Mouse (Mus musculus) limb, embryonic 15.5 days (tissue): ENCODE results near the gene Dnajb14. TPM values are rescaled to one million over a fixed set of nuclear protein-coding genes. Genes with fewer than 3 reads are reported as not detected.

Source experiments
- ATAC-seq: fragments of 200-750 bp; cut with Nextera tagmentation; 2 replicates; pipeline ENCODE4 v1.8.0; 2017; ENCODE audit warnings: low read depth, moderate TSS enrichment; ENCODE audit not compliant: insufficient number of reproducible peaks, low FRiP score, low TSS enrichment
- H3K27ac ChIP-seq: fragments of 300-500 bp; sonication (generic); 2 replicates; pipeline ENCODE4 v1.5.1; 2015; ENCODE audit warnings: moderate library complexity, mild to moderate bottlenecking, inconsistent platforms
- H3K27me3 ChIP-seq: fragments of 300-500 bp; sonication (generic); 2 replicates; pipeline ENCODE4 v1.6.1; 2015; ENCODE audit warnings: inconsistent platforms
- H3K36me3 ChIP-seq: fragments of 300-500 bp; sonication (generic); 2 replicates; pipeline ENCODE4 v1.6.1; 2015; ENCODE audit warnings: inconsistent platforms
- H3K4me1 ChIP-seq: fragments of 300-500 bp; sonication (generic); 2 replicates; pipeline ENCODE4 v1.6.1; 2015; ENCODE audit warnings: inconsistent platforms
- H3K4me2 ChIP-seq: fragments of 300-500 bp; sonication (generic); 2 replicates; pipeline ENCODE4 v1.6.1; 2015; ENCODE audit warnings: mild to moderate bottlenecking, inconsistent platforms
- H3K4me3 ChIP-seq: fragments of 300-500 bp; sonication (generic); 2 replicates; pipeline ENCODE4 v1.5.1; 2015; ENCODE audit warnings: mild to moderate bottlenecking, inconsistent platforms
- H3K9ac ChIP-seq: fragments of 300-500 bp; sonication (generic); 2 replicates; pipeline ENCODE4 v1.6.1; 2015; ENCODE audit warnings: inconsistent platforms
- H3K9me3 ChIP-seq: fragments of 300-500 bp; sonication (generic); 2 replicates; pipeline ENCODE4 v1.6.1; 2016; ENCODE audit warnings: inconsistent platforms
- WGBS: fragments of 180-500 bp; shearing (Covaris S2); methylation state at CpG from one replicate; pipeline ENCODE4 v1.1.7; 2015; 5-methylcytosine and 5-hydroxymethylcytosine counted together
- polyA plus RNA-seq: library from polyadenylated mRNA; unstranded; fragments of >200 nt; fragmentation: Nextera tagmentation; extraction: Ambion mirVana; gene quantifications from 2 replicates; pipeline ENCODE4 v1.2.1, GENCODE M21; 2015

The Dnajb14 gene
- polyA plus RNA-seq = 11.1 and 11.6 TPM in 2 replicates

DNA sequence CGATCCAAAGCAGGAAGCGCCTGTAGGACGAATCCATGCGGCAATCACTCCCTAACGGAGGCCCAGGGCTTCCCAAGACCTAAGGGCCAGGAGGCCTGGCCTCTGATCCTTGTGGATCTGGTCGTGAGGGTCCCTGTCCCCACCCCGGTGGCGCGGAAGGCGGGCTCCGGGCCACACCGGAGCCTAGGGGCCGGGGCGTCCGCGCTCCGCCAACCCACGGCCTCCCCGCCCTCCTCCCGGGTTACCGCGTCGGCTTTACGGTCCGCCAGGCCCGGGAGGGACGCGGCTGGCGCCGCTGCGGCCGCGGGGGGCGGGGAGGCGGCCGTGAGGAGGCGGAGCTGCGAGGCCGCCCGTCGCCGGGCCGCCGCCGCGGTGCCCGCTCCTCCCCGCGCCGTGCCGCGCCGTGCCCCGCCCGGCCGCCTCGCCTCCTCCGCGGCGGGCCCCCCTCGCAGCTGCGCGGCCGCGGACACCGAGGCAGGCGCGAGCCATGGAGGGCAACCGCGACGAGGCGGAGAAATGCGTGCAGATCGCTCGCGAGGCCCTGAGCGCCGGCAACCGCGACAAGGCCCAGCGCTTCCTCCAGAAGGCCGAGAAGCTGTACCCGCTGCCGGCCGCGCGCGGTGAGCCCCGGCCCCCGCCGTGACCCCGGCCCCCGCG is at the start of gene Dnajb14:
Gene Dnajb14 (plus strand): TSS at position 239 of the 657 bp plus-strand sequence.
- WGBS = under 1% methylated on average over 79 of the region's 94 CpGs
- H3K9ac ChIP-seq = peak within 1 kb of the TSS; percentile 96
- H3K27ac ChIP-seq = peak within 1 kb of the TSS; percentile 98
- ATAC-seq = 0 out of 2 replicates have a peak, but pooled peaks have one; percentile 4
- peak within 1 kb of the TSS; percentile 76 for H3K4me2 ChIP-seq
- H3K4me3 ChIP-seq = peak within 1 kb of the TSS; percentile 89
- no peaks in the 10 kb centered on the region for H3K9me3 ChIP-seq
- 0 out of 2 replicates have a peak, but pooled peaks cover 3% of the 10 kb centered on the region for H3K36me3 ChIP-seq
- peaks cover 13% of the 10 kb centered on the region for H3K4me1 ChIP-seq
- H3K27me3 ChIP-seq = no peaks in the 10 kb centered on the region

DNA sequence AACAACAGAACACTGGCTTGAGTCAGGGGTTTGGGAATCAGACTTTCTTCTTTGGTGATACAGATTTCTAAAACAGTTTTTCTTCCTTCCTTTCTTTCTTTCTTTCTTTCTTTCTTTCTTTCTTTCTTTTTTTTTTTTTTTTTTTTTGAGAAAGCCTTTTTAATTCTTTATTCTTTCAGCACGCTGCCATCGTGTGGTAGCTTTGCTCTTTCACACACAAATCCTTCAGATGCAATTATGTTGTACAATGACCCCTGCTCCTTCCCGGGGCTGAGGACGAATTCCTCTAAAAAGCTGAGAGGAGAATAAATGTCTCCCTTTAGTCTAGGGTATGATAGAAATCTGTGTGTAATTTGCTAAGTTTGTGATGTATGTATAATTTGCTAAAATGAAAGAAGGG is 48.8 kb upstream of the Dnajb14 start:
- 18% methylated on average over 4 of the region's 4 CpGs for WGBS
- Histone ChIP-seq H3K27ac (no peak overlapping the region), H3K27me3 (no peaks in the 10 kb centered on the region), H3K4me2 (no peak overlapping the region), H3K4me3 (no peak overlapping the region), H3K4me1 (no peaks in the 10 kb centered on the region), H3K36me3 (no peaks in the 10 kb centered on the region), H3K9ac (no peak overlapping the region), H3K9me3 (no peaks in the 10 kb centered on the region)
- ATAC-seq = no peak

- Histone ChIP-seq H3K4me2 (no peak overlapping the region), H3K9me3 (no peaks in the 10 kb centered on the region), H3K36me3 (no peaks in the 10 kb centered on the region), H3K4me1 (no peaks in the 10 kb centered on the region), H3K27ac (no peak overlapping the region), H3K27me3 (no peaks in the 10 kb centered on the region), H3K4me3 (no peak overlapping the region), H3K9ac (no peak overlapping the region)
- ATAC-seq = no peak
- 73% methylated on average over 6 of the region's 6 CpGs for WGBS
These were observed 46.6 kb upstream of the Dnajb14 start for GRCm38 (mm10) chr3:137820688-137821467.

DNA sequence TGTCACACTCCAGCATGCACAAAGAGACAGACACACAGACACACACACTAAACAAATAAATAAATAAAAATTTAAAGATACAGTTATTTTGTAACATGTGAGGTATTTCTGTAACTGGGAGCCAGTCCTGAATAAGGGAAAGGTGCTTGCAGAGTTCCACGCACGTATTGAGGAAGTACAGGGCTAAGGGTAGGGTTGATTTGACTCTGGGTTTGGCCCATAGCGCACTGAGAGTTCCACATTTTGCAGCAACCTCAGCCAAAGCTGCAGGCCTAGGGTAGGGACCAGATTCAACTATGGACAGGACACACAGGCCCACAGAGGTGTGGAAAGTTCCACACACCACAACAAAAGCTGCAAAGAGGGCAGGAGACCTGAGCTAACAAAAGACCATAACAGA is 44.2 kb upstream of the Dnajb14 start:
- Histone ChIP-seq H3K4me3 (no peak overlapping the region), H3K4me2 (no peak overlapping the region), H3K27me3 (no peaks in the 10 kb centered on the region), H3K4me1 (0 out of 2 replicates have a peak, but pooled peaks cover 6% of the 10 kb centered on the region), H3K36me3 (no peaks in the 10 kb centered on the region), H3K9me3 (no peaks in the 10 kb centered on the region), H3K9ac (no peak overlapping the region), H3K27ac (no peak overlapping the region)
- no peak for ATAC-seq
- 90% methylated on average over 3 of the region's 3 CpGs for WGBS

- no peak overlapping the region for H3K4me3 ChIP-seq
- ATAC-seq = no peak
- no peak overlapping the region for H3K9ac ChIP-seq
- no peak overlapping the region for H3K27ac ChIP-seq
- H3K4me1 ChIP-seq = 0 out of 2 replicates have a peak, but pooled peaks cover 6% of the 10 kb centered on the region
- no peaks in the 10 kb centered on the region for H3K27me3 ChIP-seq
- WGBS = 22% methylated on average over 11 of the region's 11 CpGs
- H3K36me3 ChIP-seq = no peaks in the 10 kb centered on the region
- no peak overlapping the region for H3K4me2 ChIP-seq
- H3K9me3 ChIP-seq = no peaks in the 10 kb centered on the region
These were observed 39.8 kb upstream of the Dnajb14 start for GRCm38 (mm10) chr3:137827678-137828077.

DNA sequence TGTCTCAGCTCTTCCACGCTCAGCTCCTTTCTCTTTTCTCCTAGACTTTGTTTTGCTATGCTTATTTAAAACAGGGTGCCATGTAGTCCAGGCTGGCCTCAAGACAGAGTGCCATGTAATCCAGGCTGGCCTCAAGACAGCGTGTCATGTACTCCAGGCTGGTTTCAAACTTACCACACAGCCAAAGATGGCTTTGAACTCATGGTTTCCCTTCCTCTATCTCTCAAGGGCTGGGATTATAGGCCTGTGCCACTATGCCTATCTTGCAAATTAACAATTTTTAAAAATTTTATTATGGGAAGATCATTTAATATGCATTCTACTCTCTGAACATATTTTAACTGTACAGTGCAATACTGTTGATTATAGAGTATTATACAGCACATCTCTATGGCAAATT is 36.3 kb upstream of the Dnajb14 start:
- no peaks in the 10 kb centered on the region for H3K27me3 ChIP-seq
- no peaks in the 10 kb centered on the region for H3K36me3 ChIP-seq
- 86% methylated on average over 2 of the region's 2 CpGs for WGBS
- H3K4me2 ChIP-seq = no peak overlapping the region
- H3K4me3 ChIP-seq = no peak overlapping the region
- 0 out of 2 replicates have a peak, but pooled peaks cover 6% of the 10 kb centered on the region for H3K4me1 ChIP-seq
- ATAC-seq = no peak
- no peaks in the 10 kb centered on the region for H3K9me3 ChIP-seq
- no peak overlapping the region for H3K9ac ChIP-seq
- no peak overlapping the region for H3K27ac ChIP-seq

DNA sequence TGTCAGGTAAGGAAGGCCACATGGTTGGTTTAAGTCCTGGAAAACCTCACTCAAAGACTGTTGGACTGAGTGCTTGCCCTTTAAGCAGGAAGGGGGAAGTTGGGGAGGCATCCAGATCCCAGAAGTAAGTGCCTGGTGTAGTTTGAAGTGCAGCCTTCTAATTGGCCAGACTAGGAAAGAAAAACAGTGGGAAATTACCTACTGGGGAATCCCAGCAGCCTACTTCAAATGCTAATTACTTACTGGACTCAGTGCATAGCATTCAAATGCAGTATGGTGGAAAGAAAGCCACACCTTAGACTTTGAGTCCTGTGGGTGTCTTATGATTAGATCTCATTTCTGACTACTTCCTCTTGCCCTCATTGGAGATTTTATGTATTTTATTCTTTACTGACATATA is 34.3 kb upstream of the Dnajb14 start:
- Histone ChIP-seq H3K4me1 (no peaks in the 10 kb centered on the region), H3K27ac (no peak overlapping the region), H3K4me3 (no peak overlapping the region), H3K27me3 (no peaks in the 10 kb centered on the region), H3K9ac (no peak overlapping the region), H3K36me3 (no peaks in the 10 kb centered on the region), H3K9me3 (no peaks in the 10 kb centered on the region), H3K4me2 (no peak overlapping the region)
- no peak for ATAC-seq

GRCm38 (mm10) chr3:137833698-137834097 is 33.8 kb upstream of the Dnajb14 start:
- no peak for ATAC-seq
- 85% methylated on average over 4 of the region's 4 CpGs for WGBS

GRCm38 (mm10) chr3:137836543-137836942 is 30.9 kb upstream of the Dnajb14 start:
- Histone ChIP-seq H3K27ac (no peak overlapping the region), H3K9ac (no peak overlapping the region), H3K9me3 (no peaks in the 10 kb centered on the region), H3K4me1 (no peaks in the 10 kb centered on the region), H3K4me2 (no peak overlapping the region), H3K36me3 (no peaks in the 10 kb centered on the region), H3K27me3 (no peaks in the 10 kb centered on the region), H3K4me3 (no peak overlapping the region)
- WGBS = 51% methylated on average over 1 of the region's 1 CpGs
- ATAC-seq = no peak

More at GRCm38 (mm10) chr3:137833698-137834097, 33.8 kb upstream of the Dnajb14 start:
- no peaks in the 10 kb centered on the region for H3K9me3 ChIP-seq
- no peak overlapping the region for H3K27ac ChIP-seq
- no peaks in the 10 kb centered on the region for H3K4me1 ChIP-seq
- H3K4me3 ChIP-seq = no peak overlapping the region
- H3K9ac ChIP-seq = no peak overlapping the region
- no peaks in the 10 kb centered on the region for H3K36me3 ChIP-seq
- no peaks in the 10 kb centered on the region for H3K27me3 ChIP-seq
- no peak overlapping the region for H3K4me2 ChIP-seq

DNA sequence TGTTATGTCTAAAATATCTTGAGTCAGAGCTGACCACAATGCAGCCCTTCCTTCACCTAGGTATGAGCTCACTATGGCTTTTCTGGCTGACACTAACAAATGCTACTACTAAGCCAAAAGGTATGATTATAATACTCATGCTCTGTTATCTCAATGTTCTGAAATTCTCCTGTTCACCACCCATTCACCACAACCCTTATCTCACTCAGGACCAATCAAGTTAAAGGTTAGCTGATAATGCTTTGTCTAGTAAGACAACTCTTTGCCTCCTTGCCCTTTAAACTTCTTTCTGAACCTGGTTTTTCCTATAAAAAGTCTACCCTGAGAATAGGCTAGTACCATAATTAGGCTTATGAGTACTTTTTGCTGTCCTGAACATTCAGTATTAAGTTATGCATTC is 29.3 kb upstream of the Dnajb14 start:
- ATAC-seq = no peak
- Histone ChIP-seq H3K27me3 (no peaks in the 10 kb centered on the region), H3K4me3 (no peak overlapping the region), H3K27ac (no peak overlapping the region), H3K4me1 (no peaks in the 10 kb centered on the region), H3K9ac (no peak overlapping the region), H3K9me3 (no peaks in the 10 kb centered on the region), H3K4me2 (no peak overlapping the region), H3K36me3 (no peaks in the 10 kb centered on the region)

DNA sequence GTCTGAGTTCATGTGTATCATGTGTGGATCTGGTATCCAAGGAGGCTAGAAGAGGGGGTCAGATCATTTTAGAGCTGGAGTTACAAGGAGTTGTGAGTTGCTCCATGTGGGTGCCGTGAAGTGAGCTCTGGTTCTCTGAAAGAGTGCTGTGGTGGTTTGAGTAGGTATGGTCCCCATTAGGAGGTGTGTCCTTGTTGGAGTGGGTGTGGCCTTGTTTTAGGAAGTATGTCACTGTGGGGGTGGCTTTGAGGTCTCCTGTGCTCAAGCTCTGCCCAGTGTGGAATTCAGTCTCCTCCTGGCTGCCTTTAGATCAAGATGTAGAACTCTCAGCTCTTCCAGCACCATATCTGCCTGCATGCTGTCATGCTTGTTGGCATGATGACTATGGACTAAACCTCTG is 24.5 kb upstream of the Dnajb14 start:
- no peaks in the 10 kb centered on the region for H3K4me1 ChIP-seq
- no peak overlapping the region for H3K27ac ChIP-seq
- no peak overlapping the region for H3K4me2 ChIP-seq
- no peak for ATAC-seq
- no peak overlapping the region for H3K4me3 ChIP-seq
- no peaks in the 10 kb centered on the region for H3K9me3 ChIP-seq
- no peak overlapping the region for H3K9ac ChIP-seq
- no peaks in the 10 kb centered on the region for H3K36me3 ChIP-seq
- H3K27me3 ChIP-seq = no peaks in the 10 kb centered on the region
- 86% methylated on average over 1 of the region's 1 CpGs for WGBS

DNA sequence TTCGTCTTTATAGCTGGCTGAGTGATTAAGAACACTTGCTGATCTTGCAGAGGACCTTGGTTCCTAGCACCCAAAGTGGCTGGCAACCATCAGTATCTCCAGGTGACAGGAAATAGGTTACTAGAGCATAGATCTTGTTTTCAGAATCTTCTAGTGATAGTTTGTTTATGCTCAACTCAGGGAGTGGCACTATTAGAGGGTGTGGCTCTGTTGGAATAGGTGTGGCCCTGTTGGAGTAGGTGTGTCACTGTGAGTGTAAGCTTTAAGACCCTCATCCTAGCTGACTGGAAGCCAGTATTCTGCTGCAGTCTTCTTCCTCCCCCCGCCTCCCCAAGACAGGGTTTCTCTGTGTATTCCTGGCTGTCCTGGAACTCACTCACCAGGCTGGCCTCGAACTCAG is 23.2 kb upstream of the Dnajb14 start:
- Histone ChIP-seq H3K9ac (no peak overlapping the region), H3K4me3 (no peak overlapping the region), H3K27ac (no peak overlapping the region), H3K4me2 (no peak overlapping the region), H3K27me3 (no peaks in the 10 kb centered on the region), H3K9me3 (no peaks in the 10 kb centered on the region), H3K36me3 (no peaks in the 10 kb centered on the region), H3K4me1 (no peaks in the 10 kb centered on the region)
- ATAC-seq = no peak
- WGBS = 88% methylated on average over 3 of the region's 3 CpGs
